Mouse (Mus musculus): Measurements from ENCODE around the gene Snx32. TPM values are rescaled to one million over a fixed set of nuclear protein-coding genes. Genes with fewer than 3 reads are reported as not detected.
"Not testable (repeated sequence)": the region's sequence is repeated elsewhere in the genome, so short reads cannot be mapped to it uniquely, and the experiment has no call there.

The Snx32 gene
- polyA plus RNA-seq, 1 experiment from 2014 or later: 87.8 TPM

DNA sequence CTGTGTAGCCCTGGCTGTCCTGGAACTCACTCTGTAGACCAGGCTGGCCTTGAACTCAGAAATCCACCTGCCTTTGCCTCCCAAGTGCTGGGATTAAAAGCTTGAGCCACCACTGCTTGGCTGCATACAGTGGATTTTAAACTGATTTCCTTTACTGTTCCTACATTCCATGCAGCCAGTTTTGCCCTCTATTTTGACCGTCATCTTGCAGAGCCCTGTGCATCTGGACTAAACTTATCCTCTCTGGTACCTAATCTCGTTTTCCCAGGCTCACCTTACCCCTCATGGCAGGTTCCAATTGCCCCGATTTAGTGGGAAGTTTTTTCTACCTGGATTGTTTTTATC is 2.6 kb upstream of the Snx32 start:
- ATAC-seq: no peak
- H3K36me3 ChIP-seq (ENCODE audit: control insufficient read depth, insufficient read depth): no peaks in the 10 kb centered on the region
- WGBS: 88% methylated on average over 3 of the region's 3 CpGs

DNA sequence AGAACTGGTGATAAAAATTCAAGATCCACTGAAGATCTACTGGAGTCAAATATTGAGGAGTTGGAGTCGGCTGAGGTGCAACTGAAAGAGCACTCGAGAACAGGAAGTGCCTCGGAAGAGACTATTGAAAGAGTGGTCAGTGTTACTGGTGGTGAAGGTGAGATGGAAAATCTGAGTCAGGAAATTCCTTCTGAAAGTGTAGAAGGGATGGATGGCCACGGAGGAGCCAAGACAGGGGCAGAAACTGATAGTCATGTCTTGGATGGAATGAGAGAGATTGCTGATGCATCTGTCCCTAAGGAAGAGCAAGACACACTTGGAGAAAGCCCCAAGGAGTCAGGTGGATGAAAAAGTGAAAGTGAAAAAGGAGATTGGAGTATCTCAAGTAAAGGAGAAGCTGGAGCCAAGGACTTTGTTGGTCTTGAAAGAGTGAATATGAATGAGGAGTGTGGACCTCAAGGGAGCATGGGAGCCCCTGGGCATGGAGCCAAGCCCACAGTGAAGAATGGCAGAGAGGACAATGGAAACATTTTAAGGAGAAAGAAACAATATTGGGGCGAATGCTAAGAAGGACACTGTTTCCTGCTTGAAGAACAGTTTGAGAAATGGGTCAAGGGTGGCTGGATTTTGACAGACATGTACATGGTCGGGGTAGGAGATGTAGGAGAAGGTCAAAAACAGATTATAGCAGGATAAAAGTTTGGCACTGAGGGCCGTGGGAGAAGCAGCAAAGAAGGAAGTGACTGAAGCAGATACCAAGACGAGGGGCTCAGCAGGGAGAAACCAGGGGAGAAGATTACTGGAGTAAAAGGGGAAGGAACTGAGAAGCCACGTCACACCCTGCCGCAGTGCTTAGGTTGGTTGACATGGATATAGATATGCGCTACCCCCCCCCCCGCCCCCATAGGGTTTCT is 2.0 kb upstream of the Snx32 start:
- ATAC-seq: no peak
- Histone ChIP-seq H3K4me1 (replicated peaks; ENCODE audit: control insufficient read depth, insufficient read depth, low read length) (peaks cover 18% of the 10 kb centered on the region), H3K27me3 (replicated peaks; ENCODE audit: control insufficient read depth, insufficient read depth, low read length) (no peaks in the 10 kb centered on the region), H3K9ac (replicated peaks; ENCODE audit: low read depth, low read length) (no peak overlapping the region), H3K36me3 (ENCODE audit: control insufficient read depth, insufficient read depth) (no peaks in the 10 kb centered on the region), H3K4me2 (ENCODE audit: low read length) (no peak overlapping the region), H3K27ac (ENCODE audit: low read length) (no peak overlapping the region), H3K9me3 (ENCODE audit: control insufficient read depth, low read length) (no peaks in the 10 kb centered on the region), H3K4me3 (replicated peaks; ENCODE audit: low read length) (no peak overlapping the region)
- 75% methylated on average over 12 of the region's 12 CpGs for WGBS

More for the DNA sequence above, 2.6 kb upstream of the Snx32 start:
- H3K9ac ChIP-seq (replicated peaks; ENCODE audit: low read depth, low read length): no peak overlapping the region
- no peak overlapping the region for H3K27ac ChIP-seq (ENCODE audit: low read length)
- H3K4me1 ChIP-seq (replicated peaks; ENCODE audit: control insufficient read depth, insufficient read depth, low read length): peaks cover 18% of the 10 kb centered on the region
- H3K4me2 ChIP-seq (ENCODE audit: low read length): no peak overlapping the region
- no peaks in the 10 kb centered on the region for H3K9me3 ChIP-seq (ENCODE audit: control insufficient read depth, low read length)
- H3K4me3 ChIP-seq (replicated peaks; ENCODE audit: low read length): no peak overlapping the region
- no peaks in the 10 kb centered on the region for H3K27me3 ChIP-seq (replicated peaks; ENCODE audit: control insufficient read depth, insufficient read depth, low read length)

DNA sequence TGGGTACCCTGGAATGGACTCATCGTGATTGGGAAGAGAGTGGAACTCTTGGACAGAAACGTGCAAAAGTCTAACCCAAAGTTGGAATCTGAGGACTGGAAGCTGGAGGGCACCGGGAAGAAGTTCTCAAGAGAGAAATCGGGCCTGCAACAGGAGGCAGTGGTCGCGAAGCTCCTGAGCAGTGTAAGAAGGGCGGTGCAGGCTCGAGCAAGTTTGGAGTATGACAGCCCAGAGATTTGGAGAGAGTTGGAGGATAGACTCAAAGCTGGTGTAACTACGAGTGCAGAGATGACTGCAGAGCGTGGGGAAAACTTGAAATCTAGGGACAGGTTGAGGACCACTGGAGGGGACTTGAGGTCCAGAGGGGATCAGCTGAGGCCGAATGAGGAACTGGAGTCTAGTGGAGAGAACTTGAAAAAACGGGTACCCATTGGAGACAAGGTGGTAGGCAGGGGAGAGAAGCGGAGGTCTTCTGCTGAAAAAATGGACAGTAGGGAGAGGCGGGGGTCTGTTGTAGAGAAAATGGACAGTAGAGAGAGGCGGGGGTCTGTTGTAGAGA is 815 bp upstream of the Snx32 start:
- Histone ChIP-seq H3K4me2 (ENCODE audit: low read length) (peak overlapping the region; percentile 85), H3K27ac (ENCODE audit: low read length) (no peak overlapping the region; the same call in 1 of the 2 replicates), H3K9ac (replicated peaks; ENCODE audit: low read depth, low read length) (peak overlapping the region; percentile 62), H3K36me3 (ENCODE audit: control insufficient read depth, insufficient read depth) (no peaks in the 10 kb centered on the region), H3K4me1 (replicated peaks; ENCODE audit: control insufficient read depth, insufficient read depth, low read length) (peaks cover 18% of the 10 kb centered on the region), H3K4me3 (replicated peaks; ENCODE audit: low read length) (peak overlapping the region; percentile 63), H3K27me3 (replicated peaks; ENCODE audit: control insufficient read depth, insufficient read depth, low read length) (no peaks in the 10 kb centered on the region), H3K9me3 (ENCODE audit: control insufficient read depth, low read length) (no peaks in the 10 kb centered on the region)
- WGBS: 53% methylated on average over 15 of the region's 15 CpGs
- no peak for ATAC-seq

DNA sequence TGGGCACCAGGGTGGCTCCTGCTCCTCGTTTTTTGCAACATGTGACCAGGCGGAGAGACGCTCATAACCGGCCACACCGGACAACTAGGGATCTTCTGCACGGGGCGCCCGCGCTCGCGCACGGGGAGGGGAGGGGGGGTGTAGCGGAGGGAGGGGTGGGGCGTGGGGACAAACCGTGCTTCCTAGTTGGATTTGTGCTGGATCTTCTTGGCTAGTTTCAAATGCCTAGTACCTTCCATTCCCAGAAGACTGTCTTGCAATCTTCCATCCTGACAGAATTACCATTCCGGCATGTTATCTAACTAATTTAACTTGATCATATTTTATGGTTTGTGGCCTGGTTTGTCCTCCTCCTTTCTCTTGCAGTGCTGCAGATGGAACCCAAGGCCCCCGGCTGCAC is 6.7 kb downstream of the Snx32 start, which contains the start of gene 1700020D05Rik:
TSS of gene 1700020D05Rik (minus strand) at position 101 of the 400 bp plus-strand sequence.
- Histone ChIP-seq H3K36me3 (ENCODE audit: control insufficient read depth, insufficient read depth) (0 out of 2 replicates have a peak, but pooled peaks cover 3% of the 10 kb centered on the region), H3K27ac (ENCODE audit: low read length) (no peak within 1 kb of the TSS), H3K27me3 (replicated peaks; ENCODE audit: control insufficient read depth, insufficient read depth, low read length) (no peaks in the 10 kb centered on the region), H3K4me3 (replicated peaks; ENCODE audit: low read length) (no peak within 1 kb of the TSS), H3K9ac (replicated peaks; ENCODE audit: low read depth, low read length) (no peak within 1 kb of the TSS), H3K4me2 (ENCODE audit: low read length) (no peak within 1 kb of the TSS), H3K4me1 (replicated peaks; ENCODE audit: control insufficient read depth, insufficient read depth, low read length) (no peaks in the 10 kb centered on the region), H3K9me3 (ENCODE audit: control insufficient read depth, low read length) (no peaks in the 10 kb centered on the region)
- ATAC-seq: no peak
- WGBS: 64% methylated on average over 17 of the region's 17 CpGs

DNA sequence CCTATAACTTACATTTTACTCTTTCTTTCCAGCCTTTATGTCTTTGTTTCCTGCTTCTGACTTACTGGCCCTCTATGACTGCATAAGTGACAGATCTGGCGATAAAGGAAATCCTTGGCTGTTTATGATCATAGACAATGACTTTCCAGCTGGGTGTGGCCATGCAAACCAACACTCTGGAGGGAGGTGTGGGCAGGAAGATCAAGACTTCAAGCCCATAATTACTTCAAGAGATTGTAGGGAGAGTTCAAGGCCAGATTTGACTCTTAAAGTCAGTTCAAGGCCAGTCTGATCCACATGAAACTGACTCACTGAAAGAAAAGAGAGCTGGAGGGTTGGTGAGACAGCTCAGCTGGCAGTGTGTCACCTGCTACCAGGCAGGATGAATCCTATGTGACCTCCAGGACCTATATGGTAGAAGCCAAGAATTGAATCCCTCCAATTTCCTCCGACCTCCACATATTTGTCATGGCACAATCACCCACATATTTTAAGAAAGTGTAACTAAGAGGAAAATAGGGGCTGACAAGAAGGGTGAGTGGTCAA is 9.9 kb downstream of the Snx32 start:
- ATAC-seq: no peak
- no peaks in the 10 kb centered on the region for H3K9me3 ChIP-seq (ENCODE audit: control insufficient read depth, low read length)

DNA sequence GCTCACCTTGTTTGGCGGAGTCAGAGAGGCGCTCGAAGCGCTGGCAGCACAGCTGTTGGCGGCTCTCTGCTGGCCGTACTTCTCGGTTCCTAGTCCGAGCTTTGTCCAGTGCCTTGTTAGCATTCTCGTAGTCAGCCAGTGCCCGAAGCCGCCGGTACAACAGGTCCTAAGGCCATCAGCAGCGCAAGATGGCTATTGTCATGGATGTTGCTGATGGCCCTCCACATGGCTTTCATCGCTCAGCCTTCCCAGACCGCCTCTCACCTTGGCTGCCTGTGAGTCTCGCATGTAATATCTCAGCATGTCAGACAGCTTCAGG is 14.3 kb downstream of the Snx32 start:
- 85% methylated on average over 16 of the region's 16 CpGs for WGBS
- ATAC-seq: no peak
- Histone ChIP-seq H3K4me1 (replicated peaks; ENCODE audit: control insufficient read depth, insufficient read depth, low read length) (peaks cover 18% of the 10 kb centered on the region), H3K27me3 (replicated peaks; ENCODE audit: control insufficient read depth, insufficient read depth, low read length) (no peaks in the 10 kb centered on the region), H3K36me3 (ENCODE audit: control insufficient read depth, insufficient read depth) (peaks cover 24% of the 10 kb centered on the region), H3K4me3 (replicated peaks; ENCODE audit: low read length) (no peak overlapping the region), H3K27ac (ENCODE audit: low read length) (no peak overlapping the region), H3K9me3 (ENCODE audit: control insufficient read depth, low read length) (no peaks in the 10 kb centered on the region), H3K9ac (replicated peaks; ENCODE audit: low read depth, low read length) (no peak overlapping the region), H3K4me2 (ENCODE audit: low read length) (no peak overlapping the region)

More for the DNA sequence above, 9.9 kb downstream of the Snx32 start:
- 94% methylated on average over 2 of the region's 2 CpGs for WGBS
- H3K9ac ChIP-seq (replicated peaks; ENCODE audit: low read depth, low read length): no peak overlapping the region
- no peaks in the 10 kb centered on the region for H3K27me3 ChIP-seq (replicated peaks; ENCODE audit: control insufficient read depth, insufficient read depth, low read length)
- H3K36me3 ChIP-seq (ENCODE audit: control insufficient read depth, insufficient read depth): peaks cover 13% of the 10 kb centered on the region
- no peak overlapping the region for H3K4me2 ChIP-seq (ENCODE audit: low read length)
- no peaks in the 10 kb centered on the region for H3K4me1 ChIP-seq (replicated peaks; ENCODE audit: control insufficient read depth, insufficient read depth, low read length)
- H3K4me3 ChIP-seq (replicated peaks; ENCODE audit: low read length): no peak overlapping the region
- H3K27ac ChIP-seq (ENCODE audit: low read length): no peak overlapping the region

DNA sequence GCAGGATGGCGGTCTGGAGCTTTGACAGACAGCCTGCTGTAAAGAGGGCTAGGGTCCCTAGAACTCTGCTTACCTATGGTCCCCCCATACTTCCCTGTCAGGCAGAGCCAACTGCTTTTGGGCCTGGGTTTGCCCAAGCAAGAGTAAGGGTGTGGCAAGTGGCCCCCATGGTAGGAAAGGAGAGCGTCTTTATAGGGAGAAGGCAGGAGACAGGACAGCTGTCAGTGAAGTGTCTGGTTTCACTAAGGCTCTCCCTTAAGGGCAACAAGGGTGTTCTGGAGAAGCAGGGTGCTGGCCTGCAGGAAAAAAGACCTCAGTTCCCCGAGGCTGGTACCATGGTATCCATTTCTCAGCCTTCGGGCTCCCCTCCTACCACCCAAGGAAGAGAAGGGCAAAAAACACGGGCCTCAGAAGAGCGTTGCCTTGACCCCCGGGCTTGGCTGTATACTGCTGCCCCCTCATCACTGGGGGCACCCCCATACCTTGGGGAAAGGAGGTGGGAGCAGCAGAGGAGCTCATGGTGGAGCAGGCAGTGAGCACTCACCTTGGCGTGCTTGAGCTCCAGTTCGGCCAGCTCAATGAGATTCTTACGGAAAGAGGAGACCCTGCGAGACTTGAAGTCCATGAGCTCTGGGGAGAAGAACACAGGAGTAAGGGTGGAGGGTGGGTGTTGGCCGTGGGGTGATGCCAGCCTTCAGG is 14.8 kb downstream of the Snx32 start:
- Histone ChIP-seq H3K36me3 (ENCODE audit: control insufficient read depth, insufficient read depth) (peaks cover 24% of the 10 kb centered on the region), H3K4me3 (replicated peaks; ENCODE audit: low read length) (no peak overlapping the region), H3K4me2 (ENCODE audit: low read length) (no peak overlapping the region), H3K27ac (ENCODE audit: low read length) (no peak overlapping the region), H3K27me3 (replicated peaks; ENCODE audit: control insufficient read depth, insufficient read depth, low read length) (no peaks in the 10 kb centered on the region), H3K4me1 (replicated peaks; ENCODE audit: control insufficient read depth, insufficient read depth, low read length) (peaks cover 18% of the 10 kb centered on the region), H3K9ac (replicated peaks; ENCODE audit: low read depth, low read length) (no peak overlapping the region), H3K9me3 (ENCODE audit: control insufficient read depth, low read length) (no peaks in the 10 kb centered on the region)
- no peak for ATAC-seq
- WGBS: 82% methylated on average over 12 of the region's 12 CpGs

DNA sequence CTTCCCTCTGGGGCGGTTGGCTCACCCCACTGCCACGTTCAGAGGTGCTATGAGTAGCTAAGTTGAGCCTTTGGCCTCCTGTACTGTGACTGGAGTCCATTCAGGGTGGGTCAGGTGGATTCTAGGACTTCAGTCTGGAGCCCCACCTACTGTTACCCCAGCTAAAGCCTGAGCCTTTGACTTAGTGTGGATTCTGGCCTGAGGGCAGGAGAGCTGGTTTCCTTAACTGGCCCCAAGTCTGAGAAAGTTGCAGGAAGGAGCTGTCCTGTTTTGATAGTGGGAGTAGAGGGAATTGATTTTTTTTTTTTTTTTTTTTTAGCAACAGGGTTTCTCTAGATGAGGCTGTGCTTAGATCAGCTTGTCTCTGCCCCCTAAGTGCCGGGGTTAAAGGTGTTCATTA is 16.0 kb downstream of the Snx32 start:
- WGBS: 90% methylated on average over 3 of the region's 3 CpGs
- peaks cover 19% of the 10 kb centered on the region for H3K4me1 ChIP-seq (replicated peaks; ENCODE audit: control insufficient read depth, insufficient read depth, low read length)
- no peaks in the 10 kb centered on the region for H3K27me3 ChIP-seq (replicated peaks; ENCODE audit: control insufficient read depth, insufficient read depth, low read length)
- H3K4me3 ChIP-seq (replicated peaks; ENCODE audit: low read length): no peak overlapping the region
- ATAC-seq: no peak
- H3K4me2 ChIP-seq (ENCODE audit: low read length): no peak overlapping the region
- H3K9me3 ChIP-seq (ENCODE audit: control insufficient read depth, low read length): no peaks in the 10 kb centered on the region
- no peak overlapping the region for H3K9ac ChIP-seq (replicated peaks; ENCODE audit: low read depth, low read length)
- H3K27ac ChIP-seq (ENCODE audit: low read length): no peak overlapping the region
- H3K36me3 ChIP-seq (ENCODE audit: control insufficient read depth, insufficient read depth): peaks cover 24% of the 10 kb centered on the region

DNA sequence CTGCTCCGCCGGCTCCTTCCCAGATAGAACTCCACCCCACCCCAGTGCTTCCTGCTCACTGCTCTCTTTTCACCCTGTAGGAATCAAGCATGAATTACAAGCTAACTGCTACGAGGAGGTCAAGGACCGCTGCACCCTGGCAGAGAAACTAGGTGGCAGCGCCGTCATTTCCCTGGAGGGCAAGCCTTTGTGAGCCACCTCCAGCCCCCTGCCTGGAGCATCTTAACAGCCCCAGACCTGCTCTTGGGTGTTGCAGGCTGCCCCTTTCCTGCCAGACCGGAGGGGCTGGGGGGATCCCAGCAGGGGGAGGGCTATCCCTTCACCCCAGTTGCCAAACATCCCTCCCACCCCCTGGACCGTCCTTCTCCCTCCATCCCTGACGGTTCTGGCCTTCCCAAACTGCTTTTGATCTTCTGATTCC is 17.0 kb downstream of the Snx32 start:
- H3K27me3 ChIP-seq (replicated peaks; ENCODE audit: control insufficient read depth, insufficient read depth, low read length); ATAC-seq; H3K9ac ChIP-seq (replicated peaks; ENCODE audit: low read depth, low read length); H3K9me3 ChIP-seq (ENCODE audit: control insufficient read depth, low read length); H3K4me2 ChIP-seq (ENCODE audit: low read length); H3K4me3 ChIP-seq (replicated peaks; ENCODE audit: low read length); H3K27ac ChIP-seq (ENCODE audit: low read length): not testable (repeated sequence)
- Histone ChIP-seq H3K4me1 (replicated peaks; ENCODE audit: control insufficient read depth, insufficient read depth, low read length) (peaks cover 26% of the 10 kb centered on the region), H3K36me3 (ENCODE audit: control insufficient read depth, insufficient read depth) (peaks cover 24% of the 10 kb centered on the region)
- 67% methylated on average over 9 of the region's 9 CpGs for WGBS

Measured in forebrain, embryonic 16.5 days (tissue).